ENCODE assay signal across 28 mouse cellular contexts in the genomic region with DNA sequence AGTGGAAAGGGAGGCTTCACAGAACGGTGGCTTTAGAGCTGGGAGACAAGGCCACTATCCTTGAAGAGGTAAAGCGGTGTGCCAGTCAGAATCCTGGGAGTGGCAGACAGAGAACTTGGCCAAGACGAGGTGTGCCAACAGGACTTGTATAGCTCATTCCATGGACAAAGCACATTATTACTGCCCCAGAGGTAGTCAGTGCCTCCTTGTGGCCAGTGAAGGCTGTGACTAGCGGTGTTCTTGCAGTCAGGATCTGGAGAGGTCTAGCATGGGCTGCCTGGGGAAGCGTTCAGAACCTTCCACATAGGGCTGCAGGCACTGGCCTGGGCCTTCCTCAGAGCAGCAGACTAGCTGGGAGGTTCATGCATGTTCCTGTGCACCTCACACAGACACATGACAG. TPM values are rescaled to one million over a fixed set of nuclear protein-coding genes. Genes with fewer than 3 reads are reported as not detected.
DNase-seq lines count a peak whose midpoint lies in the region; ATAC-seq and TF ChIP-seq lines count a peak whose summit lies in the region.
"Had no signal": no experiment of that assay in that cellular context is flagged by ENCODE, and none has a peak within 500 bp of the region (broad histone marks: within the 10 kb centered on the region; RNA-seq: fewer than 3 reads in every experiment).

No protein-coding gene starts in this region.

- H3K27ac ChIP-seq in hindbrain, postnatal 0 days: no peak overlapping the region
- H3K27ac ChIP-seq in hindbrain, embryonic 11.5 days (ENCODE audit: low read depth, low read length): no peak overlapping the region
- H3K27ac ChIP-seq in left cerebral cortex, adult 2 months: no peak overlapping the region
- H3K27ac ChIP-seq in stomach, postnatal 0 days (replicated peaks): no peak overlapping the region
- H3K27ac ChIP-seq: forebrain, embryonic 10.5 days; forebrain, embryonic 13.5 days; hindbrain, embryonic 10.5 days; hindbrain, embryonic 14.5 days had no signal

- no peak for TF ChIP-seq EP300 in stomach, postnatal 0 days (optimal IDR thresholded peaks at IDR 0.05)

- H3K4me1 ChIP-seq in hindbrain, postnatal 0 days (ENCODE audit: insufficient read depth, low read length): no peaks in the 10 kb centered on the region; the same call in 1 of the 2 replicates
- H3K4me1 ChIP-seq in hindbrain, embryonic 11.5 days (replicated peaks; ENCODE audit: control insufficient read depth, insufficient read depth, low read length): peaks cover 4% of the 10 kb centered on the region; the same call in 1 of the 2 replicates
- no peaks in the 10 kb centered on the region for H3K4me1 ChIP-seq in E14TG2a.4 (replicated peaks; ENCODE audit: low read depth, low read length)
- no peaks in the 10 kb centered on the region for H3K4me1 ChIP-seq in stomach, postnatal 0 days (replicated peaks; ENCODE audit: control insufficient read depth, insufficient read depth)

- H3K36me3 ChIP-seq in hindbrain, postnatal 0 days (ENCODE audit: insufficient read depth, low read length): peaks cover 8% of the 10 kb centered on the region; the same call in 1 of the 2 replicates
- 0 out of 2 replicates have a peak, but pooled peaks cover 2% of the 10 kb centered on the region for H3K36me3 ChIP-seq in hindbrain, embryonic 11.5 days (ENCODE audit: control insufficient read depth, insufficient read depth, low read length)
- H3K36me3 ChIP-seq in E14TG2a.4 (ENCODE audit: insufficient read depth, low read length): no peaks in the 10 kb centered on the region
- no peaks in the 10 kb centered on the region for H3K36me3 ChIP-seq in stomach, postnatal 0 days (ENCODE audit: control insufficient read depth, insufficient read depth, low read length)
- H3K36me3 ChIP-seq: forebrain, embryonic 10.5 days; G1E; hindbrain, embryonic 10.5 days had no signal

- WGBS in hindbrain, postnatal 0 days: 94% methylated on average over 5 of the region's 5 CpGs
- 95% methylated on average over 5 of the region's 5 CpGs for WGBS in hindbrain, embryonic 11.5 days
- WGBS in stomach, postnatal 0 days: 86% methylated on average over 5 of the region's 5 CpGs

- peak; percentile 11; the same call in 1 of the 2 replicates for TF ChIP-seq CTCF in hindbrain, postnatal 0 days (IDR thresholded peaks at IDR 0.05; ENCODE audit: low read depth)
- TF ChIP-seq CTCF in left cerebral cortex, adult 2 months (IDR thresholded peaks at IDR 0.05): peak; percentile 34
- peak; percentile 17 for TF ChIP-seq CTCF in E14TG2a.4 (conservative IDR thresholded peaks at IDR 0.05; ENCODE audit: low read length)
- 0 out of 2 replicates have a peak, but pooled peaks have one; percentile 6 for TF ChIP-seq CTCF in stomach, postnatal 0 days (IDR thresholded peaks at IDR 0.05; ENCODE audit: low read depth)

- no peaks in the 10 kb centered on the region for H3K9me3 ChIP-seq in hindbrain, postnatal 0 days (ENCODE audit: low read length)
- no peaks in the 10 kb centered on the region for H3K9me3 ChIP-seq in hindbrain, embryonic 11.5 days (ENCODE audit: control insufficient read depth, low read length)
- no peaks in the 10 kb centered on the region for H3K9me3 ChIP-seq in E14TG2a.4 (ENCODE audit: low read length)
- no peaks in the 10 kb centered on the region for H3K9me3 ChIP-seq in stomach, postnatal 0 days (ENCODE audit: control insufficient read depth, low read length)
- H3K9me3 ChIP-seq: forebrain, embryonic 10.5 days; forebrain, embryonic 13.5 days; G1E; hindbrain, embryonic 10.5 days had no signal

- no peak overlapping the region for H3K4me2 ChIP-seq in hindbrain, postnatal 0 days (ENCODE audit: low read depth, low read length)
- H3K4me2 ChIP-seq in hindbrain, embryonic 11.5 days (replicated peaks; ENCODE audit: low read depth, low read length): no peak overlapping the region
- no peak overlapping the region for H3K4me2 ChIP-seq in stomach, postnatal 0 days (replicated peaks; ENCODE audit: low read depth)
- H3K4me2 ChIP-seq: forebrain, embryonic 13.5 days; heart, embryonic 11.5 days; hindbrain, embryonic 14.5 days had no signal

- DNase-seq in hindbrain, postnatal 0 days (ENCODE audit: low spot score): no peak
- DNase-seq in hindbrain, embryonic 11.5 days (ENCODE audit: low spot score): no peak
- DNase-seq in left cerebral cortex, adult 2 months (ENCODE audit: extremely low spot score in 1 of 2, low spot score in 2 of 2): no peak
- DNase-seq in left cerebral cortex, postnatal 14 days (ENCODE audit: low spot score in 2 of 2): no peak
- DNase-seq in stomach, postnatal 0 days (ENCODE audit: low spot score): no peak
- DNase-seq in adrenal gland, postnatal 36 days: no peak
- DNase-seq: adrenal gland, adult 2 months; adrenal gland, postnatal 25 days; cerebellum, adult 18-20 months; cerebellum, adult 9-10 months; cerebellum, postnatal 14 days; gastrocnemius, postnatal 36 days; heart, adult 11 months; heart, postnatal 36 days; kidney, adult 18-20 months had no signal

- intact Hi-C loops in left cerebral cortex, adult 2 months (cut with DNase I): loop anchor here (5.0 kb wide), 1 partner anchor 159 kb away; no protein-coding TSS in a partner anchor
- intact Hi-C loops in left cerebral cortex, postnatal 14 days (cut with DNase I): no loop called here

- no peak overlapping the region for H3K9ac ChIP-seq in hindbrain, postnatal 0 days (replicated peaks; ENCODE audit: low read length)
- H3K9ac ChIP-seq in hindbrain, embryonic 11.5 days (ENCODE audit: low read depth, low read length): no peak overlapping the region
- no peak overlapping the region for H3K9ac ChIP-seq in stomach, postnatal 0 days (ENCODE audit: low read length)
- H3K9ac ChIP-seq: forebrain, embryonic 13.5 days; hindbrain, embryonic 14.5 days had no signal

- no peak overlapping the region for H3K4me3 ChIP-seq in hindbrain, postnatal 0 days (ENCODE audit: low read length)
- H3K4me3 ChIP-seq in hindbrain, embryonic 11.5 days (ENCODE audit: low read depth, low read length): no peak overlapping the region
- no peak overlapping the region for H3K4me3 ChIP-seq in left cerebral cortex, adult 2 months
- H3K4me3 ChIP-seq in E14TG2a.4 (replicated peaks; ENCODE audit: low read length): no peak overlapping the region
- H3K4me3 ChIP-seq in stomach, postnatal 0 days (ENCODE audit: low read depth, low read length): no peak overlapping the region
- H3K4me3 ChIP-seq: forebrain, embryonic 10.5 days; forebrain, embryonic 13.5 days; hindbrain, embryonic 10.5 days had no signal

- H3K27me3 ChIP-seq in hindbrain, postnatal 0 days (ENCODE audit: insufficient read depth, low read length): no peaks in the 10 kb centered on the region
- no peaks in the 10 kb centered on the region for H3K27me3 ChIP-seq in hindbrain, embryonic 11.5 days (ENCODE audit: control insufficient read depth, insufficient read depth, low read length)
- H3K27me3 ChIP-seq in E14TG2a.4 (ENCODE audit: insufficient read depth, low read length): peaks cover 30% of the 10 kb centered on the region
- no peaks in the 10 kb centered on the region for H3K27me3 ChIP-seq in stomach, postnatal 0 days (ENCODE audit: control insufficient read depth, insufficient read depth, low read length)
- H3K27me3 ChIP-seq: forebrain, embryonic 13.5 days; Patski had no signal

- no peak for ATAC-seq in hindbrain, postnatal 0 days
- no peak for ATAC-seq in hindbrain, embryonic 11.5 days (ENCODE audit: low FRiP score)
- no peak for ATAC-seq in stomach, postnatal 0 days (ENCODE audit: low FRiP score, low TSS enrichment)
- ATAC-seq: CD4-positive, CD25-positive, alpha-beta regulatory T cell, adult 4 months; forebrain, embryonic 13.5 days; forebrain, embryonic 16.5 days; Patski had no signal

RNA-seq across cellular contexts. Expression of gene Kcnc1, which starts 39.5 kb away (rescaled TPM):
- total RNA-seq in hindbrain, postnatal 0 days (2014; rRNA removed): 43.7 and 45.6 TPM in 2 replicates
- 25.0 and 25.6 TPM in 2 replicates for polyA plus RNA-seq in hindbrain, postnatal 0 days (2015; fragmentation: Nextera tagmentation; extraction: Ambion mirVana)
- 1.7 and 3.1 TPM in 2 replicates for polyA plus RNA-seq in hindbrain, embryonic 11.5 days (2014; fragmentation: Nextera tagmentation; extraction: Ambion mirVana)
- total RNA-seq in left cerebral cortex, adult 2 months (2021): 100 to 1,000 TPM; 140 to 149 TPM
- 10 to 100 TPM; 85.9 to 88.0 TPM for total RNA-seq in left cerebral cortex, postnatal 14 days (2021)
- polyA plus RNA-seq in stomach, postnatal 0 days (2015; fragmentation: Nextera tagmentation; extraction: Ambion mirVana): 0.18 TPM in 2 replicates
- total RNA-seq in adrenal gland, postnatal 36 days (2021): under 1 TPM; 0.13 to 0.16 TPM
- polyA plus RNA-seq: G1E; heart, embryonic 14.5 days; heart, postnatal 0 days had no signal

RNA-seq across cellular contexts. Expression of gene Myod1, which starts 59.6 kb away (rescaled TPM):
- 0.32 and 0.99 TPM in 2 replicates for total RNA-seq in hindbrain, postnatal 0 days (2014; rRNA removed)
- 0.20 and 0.37 TPM in 2 replicates for polyA plus RNA-seq in hindbrain, postnatal 0 days (2015; fragmentation: Nextera tagmentation; extraction: Ambion mirVana)
- polyA plus RNA-seq in hindbrain, embryonic 11.5 days (2014; fragmentation: Nextera tagmentation; extraction: Ambion mirVana): 1.2 and 3.2 TPM in 2 replicates
- total RNA-seq in left cerebral cortex, adult 2 months (2021): under 1 TPM in 1 of 2 experiments, not detected in 1; 0.30 TPM
- not detected for total RNA-seq in left cerebral cortex, postnatal 14 days (2021)
- 0.50 and 0.79 TPM in 2 replicates for polyA plus RNA-seq in stomach, postnatal 0 days (2015; fragmentation: Nextera tagmentation; extraction: Ambion mirVana)
- not detected for total RNA-seq in adrenal gland, postnatal 36 days (2021)
- total RNA-seq: adrenal gland, adult 2 months; adrenal gland, postnatal 25 days; heart, postnatal 36 days had no signal
- polyA plus RNA-seq: adrenal gland, adult 2 months; CD4-positive, CD25-positive, alpha-beta regulatory T cell, adult 4 months; forebrain, embryonic 10.5 days; forebrain, embryonic 13.5 days; G1E; heart, embryonic 14.5 days; heart, postnatal 0 days; intestine, embryonic 14.5 days; Patski had no signal

Comparison
In these comparisons a context has a peak if more than half of its experiments do, and no peak if none do; other contexts are left out.
1. RNA of gene Kcnc1, which starts 39.5 kb away (total RNA-seq): 140 to 149 TPM in left cerebral cortex, adult 2 months, 85.9 to 88.0 TPM in left cerebral cortex, postnatal 14 days and 43.7 to 45.6 TPM in hindbrain, postnatal 0 days; 0.13 to 0.16 TPM in adrenal gland, postnatal 36 days; every median in the first group is over 10 times any median in the second.
2. Peak in every context shown above with its lines, with median percentiles within 50 percentile points of each other: CTCF ChIP-seq.